Mouse (Mus musculus): ENCODE measurements around the gene Smoc1. TPM values are rescaled to one million over a fixed set of nuclear protein-coding genes. Genes with fewer than 3 reads are reported as not detected.

Smoc1 gene
- polyA plus RNA-seq, 1 experiment, result 51.5 TPM

DNA sequence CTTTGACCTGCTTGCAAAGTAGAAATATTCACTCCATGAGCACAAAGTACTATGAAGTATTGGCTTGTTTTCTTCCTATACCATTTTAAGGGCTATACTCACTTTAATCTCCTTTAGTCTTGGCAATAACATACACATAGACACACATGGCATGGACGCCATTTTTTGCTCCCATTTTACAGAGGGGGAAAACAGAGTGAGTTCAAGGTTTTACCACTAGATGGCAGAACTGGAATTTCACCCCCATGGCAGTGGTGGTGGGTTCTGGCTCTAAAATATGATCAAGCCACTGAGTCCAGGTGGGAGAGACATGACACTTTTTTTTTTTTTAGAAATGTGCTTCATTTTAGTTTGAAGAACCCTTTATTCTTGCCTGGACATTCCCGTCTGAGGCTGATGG is 1.6 kb upstream of the Smoc1 start:
- DNase-seq (ENCODE audit: low read depth), result no peak

DNA sequence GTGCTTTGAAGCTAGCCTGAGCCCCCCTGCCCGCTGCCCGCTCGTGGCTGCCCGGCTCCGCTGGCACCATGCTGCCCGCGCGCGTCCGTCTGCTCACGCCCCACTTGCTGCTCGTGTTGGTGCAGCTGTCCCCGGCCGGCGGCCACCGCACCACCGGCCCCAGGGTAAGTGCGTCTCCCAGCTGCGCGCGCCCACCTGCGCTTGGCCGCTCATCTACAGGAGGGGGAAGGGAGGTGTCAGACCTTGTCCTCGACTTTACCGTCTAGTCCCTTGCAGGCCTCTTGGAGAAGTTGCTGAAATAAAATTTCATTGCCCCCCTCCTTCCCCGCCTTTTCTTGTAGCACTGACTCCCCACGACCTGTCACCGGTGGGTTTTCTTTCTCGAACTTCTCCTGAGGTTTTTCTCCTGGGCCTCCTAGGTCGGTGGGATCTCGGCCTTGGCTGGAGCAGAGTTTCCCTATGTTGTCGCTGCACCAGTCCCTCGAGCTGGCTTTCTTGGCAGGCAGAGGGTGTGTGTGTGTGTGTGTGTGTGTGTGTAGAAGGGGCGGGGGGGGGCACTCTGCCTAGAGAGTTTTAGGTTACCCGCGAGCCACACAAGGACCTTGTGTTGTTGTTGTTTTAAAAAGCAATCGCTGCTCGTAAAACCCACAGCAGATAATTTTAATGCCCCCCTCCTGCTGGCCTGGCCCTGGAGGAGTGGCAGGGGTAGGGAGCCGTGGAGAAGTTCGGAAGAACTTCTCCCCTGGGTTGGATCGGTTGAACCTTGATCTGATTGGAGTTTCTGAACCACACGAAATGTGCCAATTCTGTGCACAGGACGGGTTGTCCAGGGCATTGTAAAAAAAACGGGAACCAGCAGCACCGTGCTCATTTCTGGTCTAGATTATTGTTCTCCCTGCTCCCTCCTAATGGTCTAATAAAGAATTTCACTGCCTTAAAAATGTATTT is 661 bp downstream of the Smoc1 start:
- DNase-seq (ENCODE audit: low read depth), result no peak

DNA sequence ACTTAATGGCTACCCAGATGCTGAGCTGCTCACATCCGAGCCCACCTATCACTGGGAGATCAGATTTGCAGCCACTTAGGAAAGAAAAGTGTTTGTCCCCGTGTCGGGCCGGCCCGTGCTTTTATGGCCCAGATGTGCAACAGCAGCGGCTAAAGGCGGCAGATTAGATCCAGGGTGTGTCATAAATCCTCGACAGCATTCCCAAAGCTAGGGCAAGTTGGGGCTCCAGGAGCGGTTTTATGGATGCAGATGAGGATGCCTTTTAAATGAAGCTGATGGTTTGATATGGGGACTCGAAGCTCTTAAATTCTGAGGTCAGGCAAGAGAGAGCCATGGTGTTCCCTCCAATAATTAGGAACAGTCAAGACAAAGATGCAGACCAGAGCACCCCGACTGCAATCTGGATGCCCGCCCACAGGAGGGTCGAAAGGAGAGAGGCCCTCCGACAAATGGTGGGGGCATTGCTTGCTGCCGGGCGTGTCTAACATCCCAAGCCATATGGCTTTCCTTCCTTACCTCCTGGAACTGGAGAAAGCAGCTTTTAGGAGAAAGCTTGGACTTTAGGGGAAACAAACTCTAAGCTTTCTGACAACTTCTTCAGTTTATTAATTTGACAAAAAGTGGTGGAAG is 1.8 kb downstream of the Smoc1 start:
- no peak for DNase-seq (ENCODE audit: low read depth)

DNA sequence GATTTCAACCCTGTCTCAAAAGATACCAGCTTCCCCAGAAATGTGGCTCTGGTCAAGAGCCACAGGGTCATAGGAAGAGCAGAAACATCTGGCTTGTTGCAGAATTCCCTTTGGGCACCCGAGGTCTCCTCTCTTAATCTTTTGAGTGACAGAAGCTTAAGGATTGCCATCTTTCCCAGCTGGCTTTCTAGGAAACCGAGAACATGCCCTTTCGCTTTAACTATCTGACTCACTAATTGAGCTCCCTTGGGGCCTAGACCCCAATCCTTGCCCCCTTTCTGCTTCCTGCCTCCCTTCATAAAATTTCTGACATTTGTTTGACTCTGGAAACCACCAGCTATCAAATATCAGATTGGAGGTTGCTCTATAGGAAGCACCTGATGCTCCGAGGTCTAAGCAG is 3.1 kb downstream of the Smoc1 start:
- no peak for DNase-seq (ENCODE audit: low read depth)

DNA sequence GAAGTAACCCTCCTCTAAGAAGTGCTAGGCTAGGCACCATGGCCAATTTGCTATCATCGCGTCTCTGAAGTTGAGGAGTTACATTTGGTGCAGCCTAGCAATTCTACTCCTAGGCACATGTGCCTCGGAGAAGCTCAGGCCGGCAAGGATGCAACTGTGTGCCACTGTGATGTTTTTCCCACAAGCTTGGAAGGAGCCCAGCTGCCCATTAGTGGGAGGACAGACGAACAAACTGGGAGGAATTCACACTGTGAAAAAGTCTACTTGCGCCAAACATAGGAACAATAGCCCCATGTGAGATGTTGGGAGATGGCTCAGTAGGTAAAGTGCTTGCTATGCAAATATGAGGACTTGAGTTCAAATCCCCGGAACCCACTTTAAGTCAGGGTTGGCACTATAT is 5.0 kb downstream of the Smoc1 start:
- DNase-seq (ENCODE audit: low read depth), result no peak

DNA sequence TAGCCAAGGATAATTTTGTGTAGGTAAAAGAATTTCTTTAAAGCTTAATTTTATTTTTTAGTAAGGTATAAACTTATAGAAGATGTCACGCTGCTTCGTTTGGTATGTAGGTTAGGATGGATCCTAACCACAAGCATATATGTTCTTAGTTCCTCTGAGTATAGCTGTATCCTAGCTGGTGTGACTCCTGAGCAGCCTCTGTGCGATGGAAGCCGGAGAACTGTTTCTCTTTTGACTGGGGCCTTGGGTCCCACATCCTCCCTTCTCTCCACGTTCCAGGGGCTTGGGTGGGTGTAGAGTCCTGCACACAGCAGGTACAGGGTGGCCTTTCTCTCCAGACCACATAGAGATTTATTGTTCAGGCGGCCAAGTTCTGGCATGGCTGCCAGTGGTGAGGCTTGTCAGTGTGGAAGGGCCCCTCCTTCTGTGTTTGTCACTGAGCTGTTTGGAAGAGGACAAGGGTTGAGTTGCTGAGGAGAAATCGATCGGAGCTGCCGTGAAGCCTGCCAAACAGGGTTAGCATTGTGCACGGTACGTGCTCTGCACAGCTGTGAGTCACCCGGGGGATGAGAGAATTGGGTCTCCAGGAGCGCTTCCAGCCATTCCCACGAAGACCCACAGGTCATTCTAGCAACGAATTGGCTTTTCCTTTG is 6.9 kb downstream of the Smoc1 start:
- DNase-seq (ENCODE audit: low read depth), result no peak

DNA sequence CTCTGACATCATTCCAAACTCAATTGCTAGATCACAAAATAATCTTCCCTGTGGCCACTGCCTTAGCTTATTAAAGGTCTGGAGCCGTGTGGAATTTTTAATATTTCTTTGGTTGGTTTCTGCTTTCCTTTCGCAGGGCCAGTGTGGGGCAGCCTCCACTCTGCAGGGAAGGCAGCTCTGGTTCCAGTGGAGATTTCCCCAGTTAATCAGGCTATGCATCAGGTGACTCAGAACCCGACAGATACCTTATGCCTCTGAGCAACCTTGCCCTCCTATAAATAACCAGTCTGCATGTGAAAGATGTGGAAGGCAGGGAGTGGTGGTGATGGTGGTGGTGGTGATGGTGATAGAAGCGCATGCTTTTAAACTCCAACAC is 7.4 kb downstream of the Smoc1 start:
- no peak for DNase-seq (ENCODE audit: low read depth)

DNA sequence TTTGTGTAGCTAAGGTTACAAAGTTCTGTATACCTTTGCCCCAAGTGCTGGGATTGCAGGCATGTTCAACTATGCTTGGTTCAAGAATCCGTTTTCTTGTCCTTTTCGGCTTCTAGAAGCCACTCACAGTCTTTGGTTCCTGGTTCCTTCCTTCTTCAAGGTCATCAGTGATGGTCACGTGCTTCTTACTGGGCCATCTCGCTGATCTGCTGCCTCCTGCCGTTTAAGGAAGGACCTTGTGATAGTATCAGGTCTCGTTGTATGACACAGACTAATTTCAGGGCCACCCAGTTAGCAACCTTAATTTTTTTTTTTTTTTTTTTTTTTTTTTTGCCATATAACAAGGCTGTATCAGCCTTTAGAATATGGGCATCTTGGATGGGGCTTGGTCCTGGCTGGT is 9.2 kb downstream of the Smoc1 start:
- no peak for DNase-seq (ENCODE audit: low read depth)

DNA sequence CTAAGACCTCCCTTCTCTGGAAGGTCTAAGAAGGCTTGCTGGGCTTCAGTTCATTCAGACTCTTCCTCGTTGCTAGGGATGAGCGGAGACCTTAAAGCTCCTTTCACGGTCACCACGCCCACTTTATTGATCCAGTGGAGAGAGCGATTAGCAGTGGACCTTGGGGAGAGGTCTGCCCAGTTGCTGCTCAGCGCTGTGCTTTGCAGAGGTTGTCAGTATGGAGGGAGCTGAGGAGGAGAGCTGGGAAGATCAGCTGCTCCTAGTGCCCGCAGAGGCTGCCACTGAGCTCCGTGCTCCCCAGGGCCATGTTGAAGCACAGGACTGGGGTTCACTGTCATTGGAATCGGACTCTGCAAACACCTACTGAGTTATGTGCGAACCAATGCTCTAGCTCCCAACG is 17.0 kb downstream of the Smoc1 start:
- DNase-seq (ENCODE audit: low read depth), result no peak

DNA sequence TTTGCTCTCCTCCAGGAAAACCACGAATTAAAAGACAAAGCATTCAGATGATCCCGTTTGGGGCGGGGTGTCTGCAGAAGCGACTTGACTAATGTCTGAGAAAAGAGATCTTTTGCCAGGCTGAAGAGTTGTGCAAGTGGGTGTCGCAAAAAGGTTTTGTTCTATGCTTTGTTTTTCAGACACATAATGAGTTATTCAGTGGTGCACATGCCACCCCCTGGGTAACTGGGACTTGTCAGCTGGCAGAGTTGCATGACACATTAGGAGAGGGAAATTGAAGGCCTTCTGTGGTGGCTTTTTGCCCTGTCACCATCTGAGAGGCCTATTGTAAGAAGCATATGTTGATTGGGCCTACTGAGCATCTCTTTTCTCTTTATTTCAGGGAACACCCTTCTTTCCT is 20.3 kb downstream of the Smoc1 start:
- DNase-seq (ENCODE audit: low read depth), result no peak

DNA sequence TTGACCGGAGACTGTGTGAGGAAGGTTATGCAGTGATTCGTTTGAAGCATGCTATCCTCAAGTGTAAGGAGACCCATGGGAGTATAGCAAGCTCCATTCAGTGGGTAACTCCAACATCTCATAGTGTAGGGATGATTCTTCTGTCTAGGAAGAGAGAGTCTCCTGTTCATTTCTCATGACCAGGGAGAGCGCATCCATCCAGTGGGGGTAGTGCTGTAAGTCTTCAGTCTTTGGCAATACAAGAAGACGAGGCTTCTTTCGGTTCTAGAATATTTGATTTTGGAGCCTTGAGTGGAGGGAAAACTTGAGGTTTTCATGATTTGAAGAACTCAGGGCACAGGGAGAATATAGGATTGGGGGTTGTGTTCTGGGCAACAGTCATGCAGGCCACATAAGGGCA is 23.1 kb downstream of the Smoc1 start:
- DNase-seq (ENCODE audit: low read depth), result no peak

DNA sequence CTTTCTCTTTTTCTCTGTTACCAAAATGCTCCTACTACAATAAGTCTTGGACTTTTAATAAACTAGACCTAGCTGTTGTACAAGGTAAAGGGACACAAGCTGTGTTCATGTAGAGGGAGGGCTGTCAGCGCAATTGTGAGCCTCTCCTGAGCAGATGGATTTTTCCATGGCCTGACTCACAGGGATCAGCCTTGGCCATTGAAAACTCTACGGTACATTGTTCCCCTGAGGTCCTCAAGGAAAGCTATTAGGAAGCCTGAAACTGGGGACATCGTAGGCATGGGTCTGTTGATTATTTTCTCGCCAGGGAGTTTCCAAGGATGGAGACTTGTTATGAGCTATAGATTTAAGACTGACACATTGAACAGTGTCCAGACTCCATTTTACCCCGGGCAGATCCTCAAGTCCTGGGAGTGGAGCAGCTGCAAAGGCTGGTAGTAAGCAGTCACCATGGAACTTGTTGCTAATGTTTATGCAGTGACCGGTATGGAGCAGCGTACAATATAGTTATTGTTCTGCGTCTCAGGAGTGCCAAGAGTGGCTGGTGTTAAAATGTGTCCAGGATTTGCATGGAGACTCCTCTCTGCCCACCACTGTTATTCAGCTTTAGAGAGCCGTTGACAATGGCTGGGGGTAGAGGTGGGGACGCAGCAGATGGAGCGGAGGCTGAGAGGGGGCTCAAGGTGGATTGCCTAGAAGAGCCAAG is 28.5 kb downstream of the Smoc1 start:
- no peak for DNase-seq (ENCODE audit: low read depth)

DNA sequence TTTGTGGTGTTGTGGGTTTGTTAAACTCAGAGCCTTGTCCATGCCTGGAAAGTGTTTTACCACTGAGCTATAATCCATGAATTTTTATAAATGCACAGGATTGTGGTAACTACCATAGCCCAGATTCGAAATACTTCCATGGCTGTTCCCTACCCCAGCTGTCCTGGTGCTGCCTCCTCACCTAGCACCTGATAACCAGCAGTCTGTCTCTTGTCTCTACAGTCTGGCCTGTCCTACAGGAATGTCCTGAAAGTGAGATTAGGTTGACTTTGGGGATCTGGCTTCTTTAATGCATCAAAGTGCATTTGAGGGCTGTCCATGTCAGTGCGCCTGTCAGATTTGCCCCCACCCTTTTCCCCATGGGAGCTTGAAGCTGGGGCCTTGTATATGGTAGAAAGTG is 29.2 kb downstream of the Smoc1 start:
- DNase-seq (ENCODE audit: low read depth), result no peak

DNA sequence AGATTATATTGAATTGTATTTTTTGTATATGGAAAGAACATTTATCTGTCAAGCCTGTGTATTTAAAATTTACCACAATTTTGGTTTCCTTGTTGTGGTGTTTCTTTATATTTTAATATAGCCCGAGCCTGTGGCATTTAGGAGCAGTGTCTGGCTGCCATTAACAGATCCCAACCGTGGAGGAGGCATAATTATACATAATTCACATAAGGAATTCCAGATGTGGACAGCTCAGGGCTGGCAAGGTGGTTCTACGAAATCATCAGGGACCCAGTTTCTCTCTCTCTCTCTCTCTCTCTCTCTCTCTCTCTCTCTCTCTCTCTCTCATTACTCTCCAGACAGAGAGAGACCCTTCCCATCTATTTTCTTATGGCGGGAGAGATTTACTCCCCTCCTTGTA is 31.0 kb downstream of the Smoc1 start:
- no peak for DNase-seq (ENCODE audit: low read depth)

DNA sequence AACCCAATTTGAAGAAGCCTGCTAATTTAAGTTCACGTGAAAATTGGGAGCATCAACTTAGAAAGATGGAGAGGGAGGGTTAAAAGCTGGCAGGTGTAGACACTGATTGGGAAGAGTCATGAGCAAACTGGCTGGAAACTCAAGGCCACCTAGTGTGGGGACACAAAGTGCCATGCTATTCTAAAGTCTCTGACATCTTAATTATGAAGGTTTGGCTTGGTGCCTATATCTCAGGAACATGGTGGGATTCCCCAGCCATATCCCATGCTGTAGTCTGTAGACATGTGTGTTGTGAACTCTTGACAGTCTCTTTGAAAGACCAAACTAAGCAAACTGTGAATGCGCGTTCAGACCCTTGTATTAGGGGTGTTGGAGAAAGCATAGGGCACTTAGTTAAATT is 32.0 kb downstream of the Smoc1 start:
- DNase-seq (ENCODE audit: low read depth), result no peak

DNA sequence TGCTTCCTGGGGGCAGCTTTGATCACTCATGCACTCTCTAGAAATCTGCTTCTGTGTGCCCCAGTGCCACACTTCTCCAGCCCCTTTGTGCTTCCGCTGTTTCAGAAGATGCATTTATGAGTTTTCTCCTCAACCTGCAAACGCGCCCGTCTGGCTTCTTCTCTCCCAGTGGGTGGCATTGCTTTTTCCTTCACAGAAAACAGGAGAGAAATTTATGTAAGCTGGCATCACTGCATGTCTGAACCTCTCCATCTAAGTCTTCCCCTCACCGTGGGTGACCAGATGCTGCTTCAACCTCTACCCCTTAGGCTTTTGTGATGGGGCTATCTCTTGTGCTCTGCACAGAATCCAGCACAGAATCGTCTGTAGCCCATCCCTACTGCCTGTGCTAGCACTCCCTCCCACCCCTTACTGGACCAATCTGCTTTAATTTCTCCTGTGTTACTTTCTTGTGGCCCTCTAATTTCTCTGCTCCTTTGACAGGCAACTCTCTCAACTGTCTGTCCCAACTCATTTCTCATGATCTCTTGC is 35.3 kb downstream of the Smoc1 start:
- no peak for DNase-seq (ENCODE audit: low read depth)

DNA sequence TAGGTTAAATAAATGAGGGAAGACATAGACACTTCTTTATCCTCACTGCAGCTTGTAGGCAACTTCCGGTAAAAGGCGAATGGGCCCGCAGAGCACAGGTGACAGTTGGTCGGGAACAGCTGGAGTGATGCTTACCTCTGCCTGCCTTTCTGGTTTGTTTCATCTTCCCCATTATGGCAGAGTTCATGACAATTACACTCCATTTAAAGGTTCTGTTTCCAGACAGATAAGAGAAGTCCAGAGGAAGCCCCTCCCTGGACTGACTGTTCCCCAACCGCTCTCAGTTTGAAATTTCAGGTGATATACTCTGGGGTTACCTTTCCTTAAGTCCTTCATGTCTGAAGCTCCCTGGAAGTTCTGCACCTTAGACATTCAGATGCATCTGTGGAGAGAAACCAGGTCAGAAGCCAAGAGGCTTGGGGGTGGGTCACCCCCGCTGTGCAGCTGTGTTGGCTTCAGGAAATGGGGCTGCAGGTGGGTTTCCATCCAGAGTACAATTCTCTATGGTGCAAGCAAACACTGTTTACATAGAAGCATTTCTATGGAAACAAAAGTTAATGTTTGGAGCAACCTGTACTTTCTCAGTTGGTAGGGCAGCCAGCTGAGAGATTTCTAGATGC is 36.8 kb downstream of the Smoc1 start:
- no peak for DNase-seq (ENCODE audit: low read depth)

DNA sequence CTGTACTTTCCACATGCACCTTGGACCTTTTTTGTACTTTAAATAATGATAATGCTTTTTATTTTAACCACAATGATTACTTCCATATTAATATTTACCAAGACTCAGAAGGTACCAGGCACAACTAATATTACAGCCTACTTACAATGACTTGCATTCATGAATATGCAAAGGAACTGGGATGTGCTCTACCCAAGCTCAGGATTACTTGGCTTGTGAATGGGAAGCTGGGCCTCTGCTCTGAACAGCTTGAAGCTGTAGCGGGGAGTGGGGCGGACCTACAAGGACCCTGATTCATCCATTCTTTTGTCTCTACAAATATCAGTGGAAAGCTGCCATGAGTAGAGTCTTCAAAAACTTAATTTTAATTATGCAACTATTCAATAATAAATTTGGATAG is 47.5 kb downstream of the Smoc1 start:
- no peak for DNase-seq (ENCODE audit: low read depth)

DNA sequence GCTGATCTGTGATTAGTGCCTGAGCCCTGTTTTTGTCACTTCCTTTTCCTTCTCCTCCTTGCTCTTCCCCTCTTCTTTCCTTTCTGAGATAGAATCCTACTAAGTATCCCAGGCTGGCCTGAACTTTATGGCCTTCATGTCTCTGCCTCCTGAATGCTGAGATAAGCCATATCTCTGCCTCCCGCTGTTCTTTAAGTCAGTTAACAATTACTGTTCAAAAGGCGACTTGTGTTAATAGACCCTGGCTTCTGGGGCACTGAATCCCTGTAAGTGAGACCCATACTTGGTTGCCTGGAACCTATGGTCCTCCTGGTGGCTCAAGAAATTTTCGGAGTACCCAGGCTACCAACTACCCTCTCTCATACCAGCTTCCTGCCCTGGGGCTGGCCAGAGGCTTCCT is 48.3 kb downstream of the Smoc1 start:
- DNase-seq (ENCODE audit: low read depth), result no peak

DNA sequence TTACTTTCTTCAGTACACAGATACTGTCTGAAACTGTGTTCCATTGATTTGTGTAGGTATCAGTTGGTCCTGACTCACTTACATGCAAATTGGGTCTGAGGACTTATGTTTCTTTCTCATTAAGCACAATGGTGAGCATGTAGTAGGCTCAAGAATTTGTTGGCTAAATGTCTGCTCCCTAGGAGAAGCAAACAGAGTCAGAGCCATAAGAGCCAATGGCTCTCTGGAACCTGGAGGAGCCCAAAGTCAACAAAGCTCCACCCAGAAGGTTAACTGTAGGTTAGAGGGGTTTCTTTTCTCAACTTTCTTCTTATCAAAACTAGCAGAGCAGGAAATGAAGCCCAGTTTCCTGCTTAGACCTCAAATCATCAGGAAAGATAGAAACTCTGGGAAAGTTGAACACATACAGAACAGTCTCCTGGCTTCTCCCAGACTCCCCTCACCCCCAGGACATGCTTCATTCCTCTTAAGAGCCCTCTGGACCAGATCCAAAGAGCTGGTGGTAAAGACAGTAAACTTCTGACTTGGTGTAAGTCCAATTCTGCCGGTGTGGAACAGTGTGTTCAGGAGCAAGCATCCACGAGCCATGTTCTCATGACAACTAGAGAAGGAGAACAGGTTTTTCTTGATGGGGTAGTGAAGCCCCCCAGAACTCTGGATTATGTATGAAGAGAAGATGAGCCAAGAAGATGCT is 51.5 kb downstream of the Smoc1 start:
- DNase-seq (ENCODE audit: low read depth), result no peak

DNA sequence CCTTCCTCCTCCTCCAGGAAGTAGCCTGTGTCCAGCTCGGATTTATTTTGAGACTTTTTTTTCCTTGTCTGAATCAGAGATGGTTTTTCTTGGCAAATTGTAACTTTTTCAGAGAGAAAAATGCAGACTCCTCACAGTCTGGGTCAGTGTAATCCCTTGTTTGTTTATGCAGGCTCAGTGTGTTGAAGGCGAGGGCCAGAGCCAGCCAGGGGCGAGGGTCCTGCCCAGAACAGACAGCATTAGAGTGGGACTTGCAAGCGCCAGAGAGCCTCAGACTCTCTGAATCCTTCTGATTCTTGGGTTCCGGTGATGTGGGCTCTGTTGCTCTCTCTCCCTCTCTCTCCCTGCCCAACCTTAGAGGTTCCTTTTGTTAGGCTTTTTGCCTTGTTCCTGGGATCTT is 53.7 kb downstream of the Smoc1 start:
- no peak for DNase-seq (ENCODE audit: low read depth)
